7 mouse cellular contexts compared by ENCODE assay signal in genomic region chr4:62359256-62359775, GRCm38 (mm10). TPM values are rescaled to one million over a fixed set of nuclear protein-coding genes. Genes with fewer than 3 reads are reported as not detected.
DNase-seq lines count a peak whose midpoint lies in the region; ATAC-seq and TF ChIP-seq lines count a peak whose summit lies in the region.

No protein-coding gene starts in this region.

- H3K9me3 ChIP-seq in forebrain, embryonic 11.5 days (ENCODE audit: control insufficient read depth, low read length): no peaks in the 10 kb centered on the region
- no peaks in the 10 kb centered on the region for H3K9me3 ChIP-seq in liver, embryonic 12.5 days (replicated peaks)

- no peak for DNase-seq in testis, postnatal 14 days (ENCODE audit: low spot score)
- DNase-seq in forebrain, embryonic 11.5 days (ENCODE audit: low spot score): no peak
- no peak for DNase-seq in adrenal gland, postnatal 25 days
- no peak for DNase-seq in urinary bladder, postnatal 14 days (ENCODE audit: low spot score)
- no peak for DNase-seq in urinary bladder, postnatal 4 days (ENCODE audit: low spot score in 2 of 2)

- no peak for TF ChIP-seq POLR2A in testis, adult 2 months (IDR thresholded peaks at IDR 0.05; ENCODE audit: control insufficient read depth, low read depth, low read length)

- 60% methylated on average over 7 of the region's 7 CpGs for WGBS in forebrain, embryonic 11.5 days
- WGBS in liver, embryonic 12.5 days (ENCODE audit: insufficient replicate concordance): 22% methylated on average over 7 of the region's 7 CpGs

- H3K27ac ChIP-seq in testis, adult 2 months (ENCODE audit: control insufficient read depth, insufficient read depth, low read depth, low read length): peak overlapping the region; percentile 79; the same call in 1 of the 2 replicates
- no peak overlapping the region for H3K27ac ChIP-seq in forebrain, embryonic 11.5 days (ENCODE audit: low read depth, low read length)
- H3K27ac ChIP-seq in liver, embryonic 12.5 days: peak overlapping the region; percentile 88

- no peak for ATAC-seq in forebrain, embryonic 11.5 days (replicated peaks; ENCODE audit: low FRiP score)
- no peak for ATAC-seq in liver, embryonic 12.5 days

- TF ChIP-seq CTCF in testis, adult 2 months (IDR thresholded peaks at IDR 0.05; ENCODE audit: control insufficient read depth, insufficient read depth, insufficient replicate concordance, low read depth, low read length): no peak

- H3K36me3 ChIP-seq in testis, adult 2 months (ENCODE audit: control insufficient read depth, insufficient read depth, low read length): no peaks in the 10 kb centered on the region
- H3K36me3 ChIP-seq in forebrain, embryonic 11.5 days (ENCODE audit: control insufficient read depth, insufficient read depth, low read length): no peaks in the 10 kb centered on the region
- peaks cover 33% of the 10 kb centered on the region for H3K36me3 ChIP-seq in liver, embryonic 12.5 days

- H3K4me3 ChIP-seq in testis, adult 2 months (ENCODE audit: control insufficient read depth, low read depth, low read length): peak overlapping the region; percentile 91; the same call in 1 of the 2 replicates
- peak overlapping the region; percentile 70 for H3K4me3 ChIP-seq in forebrain, embryonic 11.5 days (ENCODE audit: low read depth, low read length)
- peak overlapping the region; percentile 78 for H3K4me3 ChIP-seq in liver, embryonic 12.5 days

- peaks cover 2% of the 10 kb centered on the region; the same call in 1 of the 2 replicates for H3K4me1 ChIP-seq in testis, adult 2 months (ENCODE audit: control insufficient read depth, insufficient read depth, low read length)
- 0 out of 2 replicates have a peak, but pooled peaks cover 2% of the 10 kb centered on the region for H3K4me1 ChIP-seq in forebrain, embryonic 11.5 days (replicated peaks; ENCODE audit: control insufficient read depth, insufficient read depth, low read length)
- peaks cover 34% of the 10 kb centered on the region for H3K4me1 ChIP-seq in liver, embryonic 12.5 days

- peak overlapping the region; percentile 69 for H3K9ac ChIP-seq in forebrain, embryonic 11.5 days (ENCODE audit: low read length)
- H3K9ac ChIP-seq in liver, embryonic 12.5 days: peak overlapping the region; percentile 83

- H3K27me3 ChIP-seq in testis, adult 2 months (ENCODE audit: control insufficient read depth, insufficient read depth, low read length): no peaks in the 10 kb centered on the region
- no peaks in the 10 kb centered on the region for H3K27me3 ChIP-seq in forebrain, embryonic 11.5 days (ENCODE audit: control insufficient read depth, insufficient read depth, low read length)
- H3K27me3 ChIP-seq in liver, embryonic 12.5 days (replicated peaks): no peaks in the 10 kb centered on the region

- H3K4me2 ChIP-seq in forebrain, embryonic 11.5 days (ENCODE audit: low read depth, low read length, severe bottlenecking): peak overlapping the region; percentile 46
- peak overlapping the region; percentile 86 for H3K4me2 ChIP-seq in liver, embryonic 12.5 days

RNA-seq across cellular contexts. Expression of gene Fkbp15, which starts 1.0 kb away (rescaled TPM):
- 6.1 and 6.5 TPM in 2 replicates for polyA plus RNA-seq in testis, adult 2 months (2012; rRNA removed)
- 18.5 and 23.4 TPM in 2 replicates for polyA plus RNA-seq in forebrain, embryonic 11.5 days (2014; fragmentation: Nextera tagmentation; extraction: Ambion mirVana)
- polyA plus RNA-seq in liver, embryonic 12.5 days (2016; fragmentation: Nextera tagmentation; extraction: Ambion mirVana): 18.6 and 21.1 TPM in 2 replicates
- total RNA-seq in adrenal gland, postnatal 25 days (2021): 34.9 and 42.5 TPM in 2 replicates

RNA-seq across cellular contexts. Expression of gene Slc31a1, which starts 1.2 kb away (rescaled TPM):
- 14.4 and 18.1 TPM in 2 replicates for polyA plus RNA-seq in testis, adult 2 months (2012; rRNA removed)
- 49.9 and 51.7 TPM in 2 replicates for polyA plus RNA-seq in forebrain, embryonic 11.5 days (2014; fragmentation: Nextera tagmentation; extraction: Ambion mirVana)
- polyA plus RNA-seq in liver, embryonic 12.5 days (2016; fragmentation: Nextera tagmentation; extraction: Ambion mirVana): 45.8 and 45.9 TPM in 2 replicates
- total RNA-seq in adrenal gland, postnatal 25 days (2021): 50.7 and 51.4 TPM in 2 replicates

RNA-seq across cellular contexts. Expression of gene Cdc26, which starts 49.1 kb away (rescaled TPM):
- 16.0 and 19.2 TPM in 2 replicates for polyA plus RNA-seq in testis, adult 2 months (2012; rRNA removed)
- polyA plus RNA-seq in forebrain, embryonic 11.5 days (2014; fragmentation: Nextera tagmentation; extraction: Ambion mirVana): 185 and 190 TPM in 2 replicates
- 94.4 and 95.5 TPM in 2 replicates for polyA plus RNA-seq in liver, embryonic 12.5 days (2016; fragmentation: Nextera tagmentation; extraction: Ambion mirVana)
- 70.4 and 85.8 TPM in 2 replicates for total RNA-seq in adrenal gland, postnatal 25 days (2021)

RNA-seq across cellular contexts. Expression of gene Prpf4, which starts 49.3 kb away (rescaled TPM):
- 9.2 and 9.6 TPM in 2 replicates for polyA plus RNA-seq in testis, adult 2 months (2012; rRNA removed)
- 34.9 and 35.7 TPM in 2 replicates for polyA plus RNA-seq in forebrain, embryonic 11.5 days (2014; fragmentation: Nextera tagmentation; extraction: Ambion mirVana)
- 18.5 and 18.8 TPM in 2 replicates for polyA plus RNA-seq in liver, embryonic 12.5 days (2016; fragmentation: Nextera tagmentation; extraction: Ambion mirVana)
- total RNA-seq in adrenal gland, postnatal 25 days (2021): 28.4 and 30.2 TPM in 2 replicates
